29 mouse cellular contexts compared by ENCODE assay signal in the genomic region with DNA sequence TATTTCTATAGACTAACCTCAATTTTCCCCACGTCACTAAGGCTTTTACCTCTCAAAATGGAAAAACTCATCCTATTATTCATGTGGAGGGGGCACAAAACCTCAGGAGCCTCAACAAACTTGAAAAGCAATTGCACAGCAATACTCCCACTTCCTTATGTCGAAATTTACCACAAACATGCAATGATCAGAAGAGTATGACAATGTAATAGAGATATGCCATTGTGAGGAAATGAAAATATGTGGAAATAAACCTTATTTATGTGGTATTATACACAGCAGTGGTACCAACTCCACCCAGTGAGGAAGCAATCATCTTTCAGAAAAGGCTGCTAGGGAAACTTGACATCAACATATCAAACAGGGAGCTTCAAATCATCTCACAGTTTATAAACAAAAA. TPM values are rescaled to one million over a fixed set of nuclear protein-coding genes. Genes with fewer than 3 reads are reported as not detected.
"Had no signal": no experiment of that assay in that cellular context is flagged by ENCODE, and none has a peak within 500 bp of the region (broad histone marks: within the 10 kb centered on the region; RNA-seq: fewer than 3 reads in every experiment).

No protein-coding gene starts in this region.

- H3K27me3 ChIP-seq: heart, embryonic 13.5 days; heart, embryonic 15.5 days; hindbrain, embryonic 13.5 days; hindbrain, embryonic 15.5 days; kidney, embryonic 15.5 days; limb, embryonic 12.5 days had no signal

- DNase-seq: gastrocnemius, adult 2 months; gastrocnemius, postnatal 10 days; gastrocnemius, postnatal 25 days; heart, adult 2 months; heart, postnatal 14 days; heart, postnatal 36 days; kidney, adult 11 months; kidney, adult 2 months; kidney, adult 9 months; kidney, postnatal 14 days; kidney, postnatal 36 days; layer of hippocampus, adult 9-11 months; layer of hippocampus, postnatal 36 days; liver had no signal

- H3K9ac ChIP-seq: heart, embryonic 13.5 days; heart, embryonic 15.5 days; hindbrain, embryonic 13.5 days; hindbrain, embryonic 15.5 days; kidney, embryonic 15.5 days; limb, embryonic 12.5 days had no signal

- H3K4me3 ChIP-seq: gastrocnemius, adult 2 months; heart, adult 2 months; heart, embryonic 13.5 days; heart, embryonic 15.5 days; hindbrain, embryonic 13.5 days; hindbrain, embryonic 15.5 days; kidney, embryonic 15.5 days; limb, embryonic 10.5 days; limb, embryonic 12.5 days had no signal

- H3K36me3 ChIP-seq: heart, embryonic 13.5 days; heart, embryonic 15.5 days; hindbrain, embryonic 13.5 days; hindbrain, embryonic 15.5 days; kidney, embryonic 15.5 days; limb, embryonic 10.5 days; limb, embryonic 12.5 days had no signal

- H3K4me1 ChIP-seq: heart, embryonic 13.5 days; heart, embryonic 15.5 days; hindbrain, embryonic 13.5 days; hindbrain, embryonic 15.5 days; kidney, embryonic 15.5 days; limb, embryonic 10.5 days; limb, embryonic 12.5 days had no signal

- H3K4me2 ChIP-seq: heart, embryonic 11.5 days; heart, embryonic 13.5 days; heart, embryonic 15.5 days; hindbrain, embryonic 13.5 days; hindbrain, embryonic 15.5 days; kidney, embryonic 15.5 days; limb, embryonic 12.5 days had no signal

- ATAC-seq: hindbrain, postnatal 0 days; intestine, embryonic 16.5 days had no signal

- H3K9me3 ChIP-seq: heart, embryonic 13.5 days; hindbrain, embryonic 13.5 days; hindbrain, embryonic 15.5 days; kidney, embryonic 15.5 days; limb, embryonic 10.5 days; limb, embryonic 12.5 days had no signal

- H3K27ac ChIP-seq: gastrocnemius, adult 2 months; heart, adult 2 months; heart, embryonic 13.5 days; heart, embryonic 15.5 days; hindbrain, embryonic 13.5 days; hindbrain, embryonic 15.5 days; hindbrain, postnatal 0 days; kidney, embryonic 15.5 days; kidney, postnatal 0 days; limb, embryonic 10.5 days; limb, embryonic 12.5 days had no signal

RNA-seq across cellular contexts. Expression of a gene that starts 2.5 kb away (rescaled TPM):
- total RNA-seq: heart, adult 2 months; heart, postnatal 14 days; heart, postnatal 36 days; hematopoietic stem cell, adult 5-6 weeks; hindbrain, postnatal 0 days had no signal
- polyA plus RNA-seq: heart, embryonic 11.5 days; heart, embryonic 13.5 days; hindbrain, embryonic 11.5 days; hindbrain, embryonic 13.5 days; hindbrain, embryonic 15.5 days; hindbrain, postnatal 0 days; large intestine, adult 2 months; limb, embryonic 10.5 days; limb, embryonic 12.5 days had no signal

RNA-seq across cellular contexts. Expression of a gene that starts 38.0 kb away (rescaled TPM):
- total RNA-seq: layer of hippocampus, postnatal 36 days; left cerebral cortex, postnatal 10 days had no signal
